Mouse (Mus musculus): ENCODE results near the gene Fetub.

DNA sequence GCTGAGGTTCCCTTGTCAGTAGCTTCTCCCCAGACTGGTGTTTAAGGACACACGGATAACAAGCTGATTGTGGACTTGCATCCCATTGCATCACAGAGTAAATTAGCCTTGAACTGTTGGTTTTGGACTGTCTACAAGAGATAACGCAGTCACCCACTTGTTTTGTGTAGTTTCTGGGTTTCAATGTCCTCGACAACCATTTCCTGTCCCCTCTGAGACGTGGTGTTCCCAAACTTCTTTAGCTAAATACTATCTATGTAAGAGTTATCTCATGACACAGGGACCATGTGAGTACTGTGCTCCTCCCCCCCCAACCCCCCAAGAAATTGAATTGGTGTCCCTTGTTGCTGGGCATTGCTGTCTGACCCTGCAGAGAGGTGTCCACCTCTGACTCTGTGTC lies 36.6 kb upstream of the Fetub start:
- TF ChIP-seq GATA1 (IDR thresholded peaks at IDR 0.05; ENCODE audit: low read depth, low read length) (peak; percentile 83), UBTF (IDR thresholded peaks at IDR 0.05; ENCODE audit: borderline replicate concordance, insufficient read depth, low read depth, low read length) (no peak), E2F4 (IDR thresholded peaks at IDR 0.05; ENCODE audit: borderline replicate concordance, low read depth, low read length) (no peak), POLR2A (IDR thresholded peaks at IDR 0.05; ENCODE audit: control insufficient read depth in 1 of 2, insufficient read depth in 1 of 2, low read depth in 1 of 2, low read length in 2 of 2, poor library complexity in 1 of 2) (no peak), MAZ (IDR thresholded peaks at IDR 0.05; ENCODE audit: low read depth, low read length) (no peak), TAL1 (IDR thresholded peaks at IDR 0.05; ENCODE audit: low read length) (peak; percentile 61), CHD1 (IDR thresholded peaks at IDR 0.05; ENCODE audit: low read depth, low read length) (no peak), MAX (IDR thresholded peaks at IDR 0.05; ENCODE audit: low read length) (peak; percentile 44; the same call in 1 of the 2 replicates), CTCF (IDR thresholded peaks at IDR 0.05 in 2 of 3, conservative IDR thresholded peaks at IDR 0.05 in 1 of 3; ENCODE audit: control insufficient read depth in 1 of 3, insufficient read depth in 1 of 3, low read depth in 2 of 3, low read length in 3 of 3, poor library complexity in 1 of 3, severe bottlenecking in 1 of 3) (no peak), USF2 (IDR thresholded peaks at IDR 0.05; ENCODE audit: borderline replicate concordance in 1 of 2, insufficient read depth in 1 of 2, low read depth in 1 of 2, low read length in 2 of 2) (no peak), ETS1 (IDR thresholded peaks at IDR 0.05; ENCODE audit: low read depth, low read length) (peak; percentile 89), MYC (IDR thresholded peaks at IDR 0.05; ENCODE audit: low read depth, low read length) (no peak)
